11 mouse cellular contexts compared by ENCODE assay signal in the genomic region with DNA sequence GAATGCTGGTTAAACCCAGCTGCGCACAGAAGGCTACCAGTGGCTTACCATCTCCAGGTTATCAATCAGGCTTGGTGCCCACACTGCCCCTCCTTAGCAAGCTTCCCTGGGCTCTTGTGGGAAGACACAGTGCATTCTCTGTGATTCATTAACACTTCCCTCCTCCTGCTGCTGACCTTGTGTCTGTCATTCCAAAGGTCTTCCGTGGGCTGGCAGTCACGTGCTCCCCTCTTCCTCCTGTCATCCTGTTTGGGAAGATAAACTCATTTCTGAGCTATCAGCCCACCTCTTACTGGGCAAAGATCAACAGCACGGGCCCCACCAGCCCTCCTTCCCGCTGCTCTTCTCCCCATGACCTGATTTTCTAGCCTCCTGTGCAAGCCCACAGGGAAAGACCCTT. TPM values are rescaled to one million over a fixed set of nuclear protein-coding genes. Genes with fewer than 3 reads are reported as not detected.
DNase-seq lines count a peak whose midpoint lies in the region; ATAC-seq and TF ChIP-seq lines count a peak whose summit lies in the region.
"Had no signal": no experiment of that assay in that cellular context is flagged by ENCODE, and none has a peak within 500 bp of the region (broad histone marks: within the 10 kb centered on the region; RNA-seq: fewer than 3 reads in every experiment).

No protein-coding gene starts in this region.

- peak; percentile 28; the same call in 1 of the 2 replicates for ATAC-seq in intestine, embryonic 14.5 days (replicated peaks; ENCODE audit: low FRiP score, low TSS enrichment, low read depth)
- no peak for ATAC-seq in inflammation-experienced regulatory T-cells, adult 6 months

- no peak for TF ChIP-seq CTCF in C2C12 (IDR thresholded peaks at IDR 0.05; ENCODE audit: control insufficient read depth, insufficient read depth, insufficient read length)
- no peak for TF ChIP-seq CTCF in left cerebral cortex, adult 2 months (IDR thresholded peaks at IDR 0.05)

- H3K27me3 ChIP-seq in C2C12 (ENCODE audit: control insufficient read depth, insufficient read depth, insufficient read length): no peaks in the 10 kb centered on the region
- H3K27me3 ChIP-seq in intestine, embryonic 14.5 days (replicated peaks; ENCODE audit: control insufficient read depth, insufficient read depth, low read length): no peaks in the 10 kb centered on the region
- H3K27me3 ChIP-seq: forebrain, embryonic 12.5 days; hindbrain, embryonic 15.5 days had no signal

- H3K9ac ChIP-seq in intestine, embryonic 14.5 days (ENCODE audit: low read length): no peak overlapping the region
- H3K9ac ChIP-seq: forebrain, embryonic 12.5 days; hindbrain, embryonic 15.5 days had no signal

- 18% methylated on average over 5 of the region's 5 CpGs for WGBS in intestine, embryonic 14.5 days

- H3K36me3 ChIP-seq in C2C12 (ENCODE audit: control insufficient read depth, insufficient read depth): no peaks in the 10 kb centered on the region
- no peaks in the 10 kb centered on the region for H3K36me3 ChIP-seq in intestine, embryonic 14.5 days (ENCODE audit: control insufficient read depth, insufficient read depth, low read length)
- H3K36me3 ChIP-seq: forebrain, embryonic 12.5 days; hindbrain, embryonic 15.5 days had no signal

- intact Hi-C loops in left cerebral cortex, adult 2 months (cut with DNase I): loop anchor here (5.0 kb wide), 1 partner anchor 120 kb away; no protein-coding TSS in a partner anchor

- peak; percentile 23 for DNase-seq in embryo, embryonic 10 days (ENCODE audit: low spot score)
- DNase-seq in embryo, embryonic 11 days: no peak
- DNase-seq in intestine, embryonic 14.5 days (ENCODE audit: low spot score): no peak
- DNase-seq in liver: peak; percentile 27
- DNase-seq in cerebellum, postnatal 4 days (ENCODE audit: low spot score in 2 of 2): no peak
- no peak for DNase-seq in left cerebral cortex, adult 2 months (ENCODE audit: extremely low spot score in 1 of 2, low spot score in 2 of 2)
- DNase-seq: right cerebral cortex, postnatal 4 days had no signal

- H3K4me1 ChIP-seq in intestine, embryonic 14.5 days (replicated peaks; ENCODE audit: control insufficient read depth, insufficient read depth, low read length): peaks cover 16% of the 10 kb centered on the region

- H3ac ChIP-seq in C2C12 (ENCODE audit: control insufficient read depth, insufficient read length, low read depth): no peak overlapping the region

- H3K27ac ChIP-seq in intestine, embryonic 14.5 days (ENCODE audit: low read depth): no peak overlapping the region
- no peak overlapping the region for H3K27ac ChIP-seq in left cerebral cortex, adult 2 months
- H3K27ac ChIP-seq: forebrain, embryonic 12.5 days; hindbrain, embryonic 15.5 days had no signal

- H3K4me2 ChIP-seq in intestine, embryonic 14.5 days (ENCODE audit: low read length): no peak overlapping the region
- H3K4me2 ChIP-seq: forebrain, embryonic 12.5 days; hindbrain, embryonic 15.5 days had no signal

- no peaks in the 10 kb centered on the region for H3K79me2 ChIP-seq in C2C12 (ENCODE audit: control insufficient read depth, insufficient read depth)

- H3K9me3 ChIP-seq in intestine, embryonic 14.5 days (ENCODE audit: control insufficient read depth, low read length): no peaks in the 10 kb centered on the region
- H3K9me3 ChIP-seq: forebrain, embryonic 12.5 days; hindbrain, embryonic 15.5 days had no signal

- no peak overlapping the region for H3K4me3 ChIP-seq in C2C12 (ENCODE audit: insufficient read depth, poor library complexity, severe bottlenecking)
- no peak overlapping the region for H3K4me3 ChIP-seq in intestine, embryonic 14.5 days (ENCODE audit: low read depth, low read length)
- no peak overlapping the region for H3K4me3 ChIP-seq in left cerebral cortex, adult 2 months
- H3K4me3 ChIP-seq: forebrain, embryonic 12.5 days; hindbrain, embryonic 15.5 days had no signal

- H3K79me3 ChIP-seq in C2C12 (ENCODE audit: low read depth): no peaks in the 10 kb centered on the region

TF ChIP-seq in C2C12, 6 proteins besides CTCF, POLR2A, EP300 and RAD21:
- TF ChIP-seq MAX (IDR thresholded peaks at IDR 0.05): no peak
- peak; percentile 75 for TF ChIP-seq USF1 (IDR thresholded peaks at IDR 0.05; ENCODE audit: low read depth)
- TF ChIP-seq FOSL1 (IDR thresholded peaks at IDR 0.05; ENCODE audit: insufficient read depth, low read length, poor library complexity, severe bottlenecking): no peak
- TF ChIP-seq CEBPB (IDR thresholded peaks at IDR 0.05; ENCODE audit: low read depth): no peak

RNA-seq across cellular contexts. Expression of gene Prr5l, which starts 55.2 kb away (rescaled TPM):
- polyA plus RNA-seq in C2C12 (2012; fragmentation: generic; extraction: Trizol): 0.43 TPM
- polyA plus RNA-seq in intestine, embryonic 14.5 days (2014; fragmentation: Nextera tagmentation; extraction: Ambion mirVana): 11.3 and 13.0 TPM in 2 replicates
- polyA plus RNA-seq in inflammation-experienced regulatory T-cells, adult 6 months (2017; shearing (Covaris generic)): 1 to 10 TPM; 1.0 to 2.4 (median 2.4) TPM
- 1 to 10 TPM; 5.1 to 7.7 TPM for total RNA-seq in left cerebral cortex, adult 2 months (2021)

RNA-seq across cellular contexts. Expression of gene Commd9, which starts 58.4 kb away (rescaled TPM):
- 55.4 TPM for polyA plus RNA-seq in C2C12 (2012; fragmentation: generic; extraction: Trizol)
- 58.0 and 63.4 TPM in 2 replicates for polyA plus RNA-seq in intestine, embryonic 14.5 days (2014; fragmentation: Nextera tagmentation; extraction: Ambion mirVana)
- polyA plus RNA-seq in inflammation-experienced regulatory T-cells, adult 6 months (2017; shearing (Covaris generic)): 10 to 100 TPM; 14.2 to 32.2 (median 21.2) TPM
- total RNA-seq in left cerebral cortex, adult 2 months (2021): 10 to 100 TPM; 38.6 to 42.3 TPM

Comparison
In these comparisons a context has a peak if more than half of its experiments do, and no peak if none do; other contexts are left out.
1. DNase-seq: peak in embryo, embryonic 10 days (single experiment) and liver (single experiment); none in embryo, embryonic 11 days (single experiment), intestine, embryonic 14.5 days (single experiment), cerebellum, postnatal 4 days (0 of 2) and left cerebral cortex, adult 2 months (0 of 2).